Mouse (Mus musculus) kidney, embryonic 15.5 days (tissue): ENCODE measurements around the gene Cyp46a1. TPM values are rescaled to one million over a fixed set of nuclear protein-coding genes. Genes with fewer than 3 reads are reported as not detected.

Experiments
- ATAC-seq: fragments of 200-750 bp; cut with Nextera tagmentation; replicated peaks from 2 replicates; pipeline ENCODE4 v1.8.0; 2017; ENCODE audit warnings: moderate TSS enrichment; ENCODE audit not compliant: low FRiP score
- H3K27ac ChIP-seq: fragments of 300-500 bp; sonication (generic); 2 replicates; pipeline ENCODE4 v1.5.1; 2015; ENCODE audit warnings: mild to moderate bottlenecking, inconsistent platforms
- H3K27me3 ChIP-seq: fragments of 300-500 bp; sonication (generic); 2 replicates; pipeline ENCODE4 v1.6.1; 2015; ENCODE audit warnings: inconsistent platforms
- H3K36me3 ChIP-seq: fragments of 300-500 bp; sonication (generic); 2 replicates; pipeline ENCODE4 v1.6.1; 2015; ENCODE audit warnings: inconsistent platforms
- H3K4me1 ChIP-seq: fragments of 300-500 bp; sonication (generic); 2 replicates; pipeline ENCODE4 v1.6.1; 2015; ENCODE audit warnings: inconsistent platforms
- H3K4me2 ChIP-seq: fragments of 300-500 bp; sonication (generic); 2 replicates; pipeline ENCODE4 v1.6.1; 2015; ENCODE audit warnings: moderate library complexity, mild to moderate bottlenecking, inconsistent platforms
- H3K4me3 ChIP-seq: fragments of 300-500 bp; sonication (generic); replicated peaks from 2 replicates; pipeline ENCODE4 v1.5.1; 2015; ENCODE audit warnings: mild to moderate bottlenecking, inconsistent platforms
- H3K9ac ChIP-seq: fragments of 300-500 bp; sonication (generic); 2 replicates; pipeline ENCODE4 v1.6.1; 2015; ENCODE audit warnings: mild to moderate bottlenecking, inconsistent platforms
- H3K9me3 ChIP-seq: fragments of 300-500 bp; sonication (generic); replicated peaks from 2 replicates; pipeline ENCODE4 v1.6.1; 2016; ENCODE audit warnings: inconsistent platforms
- WGBS: fragments of 180-500 bp; shearing (Covaris S2); methylation state at CpG from one replicate; pipeline ENCODE4 v1.1.7; 2015; ENCODE audit warnings: mixed read lengths; 5-methylcytosine and 5-hydroxymethylcytosine counted together
- polyA plus RNA-seq: library from polyadenylated mRNA; unstranded; fragments of >200 nt; fragmentation: Nextera tagmentation; extraction: Ambion mirVana; gene quantifications from 2 replicates; pipeline ENCODE4 v1.2.1, GENCODE M21; 2015

Cyp46a1 gene
- polyA plus RNA-seq, 1 experiment from 2014 or later, result 10.9 TPM

DNA sequence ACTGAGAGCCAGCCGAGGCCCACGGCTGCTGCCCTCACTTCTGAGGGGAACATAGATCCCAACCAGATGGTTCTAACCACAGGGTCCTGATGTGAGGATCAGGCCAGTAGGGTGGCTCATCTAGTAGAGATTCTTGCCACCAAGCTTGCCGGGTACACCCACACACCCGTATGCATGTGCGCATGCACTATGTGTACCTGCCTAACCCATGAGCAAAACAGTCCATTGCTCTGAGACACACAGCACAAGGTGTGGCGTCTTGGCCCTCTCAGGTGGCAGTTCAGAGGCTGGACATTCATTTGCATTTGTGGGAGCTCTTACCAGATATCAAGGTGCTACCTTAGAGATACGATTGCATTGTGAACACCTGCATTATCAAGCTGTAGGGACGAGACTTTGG, 14.0 kb downstream of the Cyp46a1 start:
- Histone ChIP-seq H3K4me3 (no peak overlapping the region), H3K9ac (no peak overlapping the region), H3K27me3 (peaks cover 39% of the 10 kb centered on the region), H3K36me3 (no peaks in the 10 kb centered on the region), H3K4me2 (no peak overlapping the region), H3K9me3 (no peaks in the 10 kb centered on the region), H3K27ac (no peak overlapping the region), H3K4me1 (peaks cover 8% of the 10 kb centered on the region)
- WGBS, result 84% methylated on average over 8 of the region's 8 CpGs
- no peak for ATAC-seq

- peaks cover 10% of the 10 kb centered on the region for H3K4me1 ChIP-seq
- H3K9me3 ChIP-seq, result no peaks in the 10 kb centered on the region
- 67% methylated on average over 5 of the region's 5 CpGs for WGBS
- no peak overlapping the region for H3K9ac ChIP-seq
- H3K27ac ChIP-seq, result no peak overlapping the region
- no peaks in the 10 kb centered on the region for H3K36me3 ChIP-seq
- ATAC-seq, result no peak
- H3K27me3 ChIP-seq, result peaks cover 48% of the 10 kb centered on the region
- H3K4me2 ChIP-seq, result no peak overlapping the region
- no peak overlapping the region for H3K4me3 ChIP-seq
Observed at GRCm38 (mm10) chr12:108349026-108349425, 14.8 kb downstream of the Cyp46a1 start.

- H3K27me3 ChIP-seq, result peaks cover 54% of the 10 kb centered on the region
- H3K4me2 ChIP-seq, result no peak overlapping the region
- H3K9ac ChIP-seq, result no peak overlapping the region
- no peak overlapping the region for H3K27ac ChIP-seq
- 69% methylated on average over 10 of the region's 10 CpGs for WGBS
- H3K9me3 ChIP-seq, result no peaks in the 10 kb centered on the region; the same call in 1 of the 2 replicates
- H3K36me3 ChIP-seq, result no peaks in the 10 kb centered on the region
- no peak overlapping the region for H3K4me3 ChIP-seq
- ATAC-seq, result no peak
- peaks cover 10% of the 10 kb centered on the region for H3K4me1 ChIP-seq
Observed at GRCm38 (mm10) chr12:108350931-108351330, 16.8 kb downstream of the Cyp46a1 start.

DNA sequence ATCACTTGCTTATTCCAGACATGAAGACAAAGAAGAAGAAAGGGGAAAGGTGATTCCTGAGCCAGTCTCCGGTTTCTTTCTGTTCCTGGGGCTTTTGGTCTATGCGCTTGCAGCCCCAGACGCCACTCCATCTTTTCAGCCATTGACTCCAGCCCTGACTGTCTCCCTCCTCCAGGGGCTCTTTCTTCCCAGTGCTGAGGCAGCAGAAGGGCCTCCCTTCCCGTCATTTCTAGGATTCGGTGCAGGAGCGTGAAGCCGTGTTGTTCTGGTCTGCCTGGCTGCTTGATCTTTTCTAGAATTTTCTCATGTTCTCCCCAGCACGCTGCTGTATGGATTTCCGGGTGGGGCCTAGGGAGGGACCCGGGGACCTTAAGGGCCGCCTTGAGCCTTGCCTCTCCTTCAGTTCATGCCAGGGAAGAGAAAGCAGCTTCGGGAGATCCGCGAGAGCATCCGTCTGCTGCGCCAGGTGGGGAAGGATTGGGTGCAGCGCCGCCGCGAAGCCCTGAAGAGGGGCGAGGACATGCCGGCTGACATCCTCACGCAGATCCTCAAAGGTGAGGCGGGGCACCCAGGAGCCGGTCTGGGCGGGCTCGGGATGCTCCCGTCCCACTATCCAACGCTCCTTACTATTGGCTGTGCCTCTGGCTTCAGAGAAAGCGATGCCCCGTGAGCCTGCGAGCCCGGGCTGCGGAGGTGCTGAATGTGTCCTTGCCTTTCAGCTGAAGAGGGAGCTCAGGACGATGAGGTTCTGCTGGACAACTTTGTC, 18.4 kb downstream of the Cyp46a1 start:
- no peak for ATAC-seq
- H3K36me3 ChIP-seq, result no peaks in the 10 kb centered on the region
- WGBS, result 7% methylated on average over 35 of the region's 35 CpGs

DNA sequence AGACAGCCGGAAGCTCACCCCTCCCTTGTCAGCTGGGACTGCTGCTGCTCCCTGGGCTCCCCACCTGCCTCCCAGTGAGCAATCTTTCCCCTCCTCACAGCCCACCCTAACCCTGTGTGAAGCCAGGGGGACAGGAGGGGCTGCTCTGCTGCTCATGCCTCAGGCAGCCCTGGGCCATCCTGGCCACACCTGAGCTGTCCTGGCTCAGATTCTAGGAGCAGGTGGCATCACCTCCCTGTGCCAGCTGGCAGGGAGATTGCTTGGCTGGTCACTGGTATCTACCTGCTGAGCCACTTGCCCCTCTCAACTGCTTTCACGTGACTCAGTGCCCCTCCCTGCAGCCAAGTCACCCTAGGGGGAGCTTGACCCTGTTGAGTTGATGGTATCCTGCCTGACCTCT, 20.1 kb downstream of the Cyp46a1 start:
- Histone ChIP-seq H3K4me3 (no peak overlapping the region), H3K27me3 (peaks cover 48% of the 10 kb centered on the region), H3K27ac (no peak overlapping the region), H3K9me3 (no peaks in the 10 kb centered on the region; the same call in 1 of the 2 replicates), H3K36me3 (no peaks in the 10 kb centered on the region), H3K4me1 (peaks cover 10% of the 10 kb centered on the region), H3K9ac (no peak overlapping the region), H3K4me2 (no peak overlapping the region)
- 72% methylated on average over 2 of the region's 2 CpGs for WGBS
- ATAC-seq, result peak; percentile 26; the same call in 1 of the 2 replicates

More for the DNA sequence above, 18.4 kb downstream of the Cyp46a1 start:
- Histone ChIP-seq H3K27me3 (peaks cover 54% of the 10 kb centered on the region), H3K9me3 (no peaks in the 10 kb centered on the region; the same call in 1 of the 2 replicates), H3K4me2 (peak overlapping the region; percentile 48), H3K9ac (no peak overlapping the region), H3K4me3 (peak overlapping the region; percentile 15; the same call in 1 of the 2 replicates), H3K27ac (no peak overlapping the region), H3K4me1 (peaks cover 10% of the 10 kb centered on the region)

DNA sequence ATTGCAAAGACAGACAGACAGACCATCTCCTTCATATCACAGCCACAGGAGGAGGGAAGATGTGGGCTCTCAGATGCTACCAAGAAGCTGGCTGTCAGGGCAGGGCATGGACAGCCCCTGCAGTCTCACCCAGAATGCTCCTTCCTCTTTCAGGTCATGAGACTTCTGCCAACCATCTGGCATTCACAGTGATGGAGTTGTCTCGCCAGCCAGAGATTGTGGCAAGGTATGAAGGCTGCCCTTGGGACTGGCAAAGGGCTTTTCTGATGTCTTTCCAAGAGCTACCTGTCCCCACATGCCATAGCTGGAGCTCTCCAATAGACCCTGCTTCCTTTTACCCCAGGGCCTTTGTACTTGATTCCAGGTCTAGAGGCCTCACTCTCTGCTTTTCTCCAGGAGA, 21.1 kb downstream of the Cyp46a1 start:
- no peak overlapping the region for H3K4me3 ChIP-seq
- H3K9ac ChIP-seq, result no peak overlapping the region
- H3K27ac ChIP-seq, result no peak overlapping the region
- ATAC-seq, result no peak
- peaks cover 10% of the 10 kb centered on the region for H3K4me1 ChIP-seq
- H3K27me3 ChIP-seq, result peaks cover 41% of the 10 kb centered on the region
- 83% methylated on average over 1 of the region's 1 CpGs for WGBS
- H3K36me3 ChIP-seq, result no peaks in the 10 kb centered on the region
- H3K9me3 ChIP-seq, result no peaks in the 10 kb centered on the region; the same call in 1 of the 2 replicates
- no peak overlapping the region for H3K4me2 ChIP-seq

DNA sequence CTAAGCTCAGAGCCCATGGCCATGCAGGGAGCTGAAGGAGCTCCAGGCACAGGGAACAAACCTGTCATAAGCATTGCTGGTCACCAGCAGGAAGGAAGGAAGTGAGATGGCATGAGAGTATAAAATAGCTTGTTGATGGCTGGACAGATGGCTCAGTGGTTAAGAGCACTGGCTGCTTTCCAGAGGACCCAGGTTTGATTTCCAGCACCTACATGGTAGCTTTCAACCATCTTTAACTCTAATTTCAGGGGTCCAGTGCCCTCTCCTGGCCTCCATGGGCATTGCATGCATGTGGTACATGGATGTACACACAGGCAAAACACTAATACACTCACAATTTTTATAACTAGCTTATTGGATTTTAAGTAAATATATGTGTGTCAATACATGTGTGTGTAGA, 21.8 kb downstream of the Cyp46a1 start:
- Histone ChIP-seq H3K36me3 (no peaks in the 10 kb centered on the region), H3K27me3 (peaks cover 35% of the 10 kb centered on the region), H3K4me3 (no peak overlapping the region), H3K27ac (no peak overlapping the region), H3K9ac (no peak overlapping the region), H3K4me1 (peaks cover 10% of the 10 kb centered on the region), H3K9me3 (no peaks in the 10 kb centered on the region; the same call in 1 of the 2 replicates), H3K4me2 (no peak overlapping the region)
- ATAC-seq, result no peak

DNA sequence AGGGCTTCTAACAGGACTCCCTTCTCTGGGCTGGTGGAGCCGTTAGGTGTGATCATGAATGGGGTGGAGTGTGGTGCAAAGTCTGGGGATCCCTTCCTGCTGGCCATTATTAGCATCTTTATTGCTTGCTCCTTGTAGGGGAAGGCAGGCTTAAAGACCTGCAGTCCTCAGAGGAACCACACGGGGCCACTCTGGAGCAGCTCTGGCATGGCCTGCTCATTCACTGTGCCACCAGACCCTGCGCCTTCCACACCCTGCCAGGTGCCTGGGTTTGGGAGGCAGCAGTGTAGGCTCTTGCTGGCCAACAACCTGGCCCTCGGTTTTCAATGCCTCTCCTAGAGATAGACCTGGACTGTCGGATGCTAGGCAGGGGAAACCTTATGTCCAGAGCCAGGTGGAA, 29.6 kb downstream of the Cyp46a1 start:
- no peaks in the 10 kb centered on the region for H3K9me3 ChIP-seq
- H3K4me3 ChIP-seq, result no peak overlapping the region
- H3K27me3 ChIP-seq, result no peaks in the 10 kb centered on the region
- H3K36me3 ChIP-seq, result no peaks in the 10 kb centered on the region
- no peak overlapping the region for H3K27ac ChIP-seq
- no peak overlapping the region for H3K4me2 ChIP-seq
- H3K4me1 ChIP-seq, result peaks cover 37% of the 10 kb centered on the region
- no peak overlapping the region; the same call in 1 of the 2 replicates for H3K9ac ChIP-seq
- 2% methylated on average over 5 of the region's 5 CpGs for WGBS
- ATAC-seq, result peak; percentile 66

- Histone ChIP-seq H3K27me3 (no peaks in the 10 kb centered on the region), H3K27ac (no peak overlapping the region), H3K36me3 (no peaks in the 10 kb centered on the region), H3K4me3 (no peak overlapping the region), H3K4me1 (peaks cover 49% of the 10 kb centered on the region), H3K9ac (no peak overlapping the region), H3K9me3 (no peaks in the 10 kb centered on the region), H3K4me2 (no peak overlapping the region)
- 25% methylated on average over 3 of the region's 3 CpGs for WGBS
- no peak; the same call in 1 of the 2 replicates for ATAC-seq
Observed at GRCm38 (mm10) chr12:108365340-108365739, 31.2 kb downstream of the Cyp46a1 start.

DNA sequence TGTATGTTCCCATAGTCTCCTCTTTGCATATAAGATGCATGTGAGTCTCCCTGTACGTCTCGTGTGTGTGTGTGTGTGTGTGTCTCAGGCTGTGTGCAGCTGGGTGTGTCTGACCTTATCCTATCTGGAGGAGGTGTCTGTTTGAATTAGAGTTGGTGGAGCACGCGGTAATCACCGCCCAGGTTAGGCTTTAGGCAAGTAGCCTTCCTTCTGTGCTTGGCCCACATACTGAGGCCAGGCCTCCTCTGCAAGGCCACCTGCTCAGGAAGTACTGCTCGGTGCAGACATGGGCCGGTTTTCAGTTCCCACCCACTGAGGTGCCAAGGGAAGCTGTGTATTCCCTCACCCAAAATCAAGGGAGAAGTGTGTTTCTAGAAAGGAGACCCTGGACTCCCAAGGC, 31.7 kb downstream of the Cyp46a1 start:
- no peak overlapping the region for H3K4me3 ChIP-seq
- peaks cover 54% of the 10 kb centered on the region for H3K4me1 ChIP-seq
- H3K36me3 ChIP-seq, result no peaks in the 10 kb centered on the region
- 56% methylated on average over 7 of the region's 7 CpGs for WGBS
- no peaks in the 10 kb centered on the region for H3K27me3 ChIP-seq
- H3K4me2 ChIP-seq, result no peak overlapping the region
- H3K9me3 ChIP-seq, result no peaks in the 10 kb centered on the region
- H3K27ac ChIP-seq, result no peak overlapping the region
- no peak overlapping the region for H3K9ac ChIP-seq
- no peak for ATAC-seq

DNA sequence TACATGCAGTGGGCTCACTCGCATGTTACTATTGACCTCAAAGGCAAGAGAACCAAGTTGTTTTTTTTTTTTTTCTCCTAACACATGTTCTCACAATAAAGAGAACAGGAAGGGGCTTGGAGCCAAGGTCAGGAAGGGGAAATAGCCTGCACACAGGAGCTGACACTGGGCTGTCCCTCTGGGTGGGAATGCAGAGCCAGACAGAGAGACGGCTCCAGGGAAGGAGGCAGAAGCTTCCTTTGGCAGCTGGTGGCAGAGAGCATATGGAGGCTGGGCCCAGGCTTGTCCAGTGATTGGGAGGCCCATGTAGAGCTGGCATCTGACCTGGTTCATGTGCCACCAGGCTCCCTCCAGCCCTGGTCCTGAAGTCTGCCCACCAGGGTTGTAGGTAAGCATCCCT, 33.7 kb downstream of the Cyp46a1 start:
- no peak overlapping the region for H3K27ac ChIP-seq
- no peak for ATAC-seq
- WGBS, result 60% methylated on average over 2 of the region's 2 CpGs

DNA sequence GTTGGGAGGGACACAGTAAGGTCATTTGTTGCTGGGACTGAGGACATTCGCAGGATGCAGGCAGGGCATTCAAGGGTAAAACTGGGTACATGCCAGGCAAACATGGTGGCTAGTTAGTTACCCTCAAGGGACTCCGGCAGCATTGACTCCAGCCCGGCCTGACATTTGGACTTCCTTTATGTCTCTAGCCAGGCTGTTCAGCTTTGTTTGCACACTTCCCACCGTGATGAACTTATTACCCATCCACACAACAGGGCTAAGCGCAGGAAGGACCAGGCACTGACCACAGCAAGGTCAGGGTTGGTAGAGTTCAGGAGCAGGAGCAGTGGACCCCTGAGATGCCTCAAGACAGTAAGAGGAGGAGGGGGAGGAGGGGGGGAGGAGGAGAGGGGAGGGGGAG, 34.7 kb downstream of the Cyp46a1 start:
- no peak for ATAC-seq
- no peak overlapping the region for H3K4me3 ChIP-seq
- H3K36me3 ChIP-seq, result no peaks in the 10 kb centered on the region
- H3K4me1 ChIP-seq, result peaks cover 69% of the 10 kb centered on the region
- no peak overlapping the region for H3K9ac ChIP-seq
- peak overlapping the region; percentile 43; the same call in 1 of the 2 replicates for H3K27ac ChIP-seq
- no peaks in the 10 kb centered on the region for H3K9me3 ChIP-seq
- no peaks in the 10 kb centered on the region for H3K27me3 ChIP-seq
- WGBS, result 51% methylated on average over 5 of the region's 5 CpGs
- H3K4me2 ChIP-seq, result no peak overlapping the region

More for the DNA sequence above, 33.7 kb downstream of the Cyp46a1 start:
- Histone ChIP-seq H3K9ac (no peak overlapping the region), H3K27me3 (no peaks in the 10 kb centered on the region), H3K9me3 (no peaks in the 10 kb centered on the region), H3K4me3 (no peak overlapping the region), H3K4me2 (no peak overlapping the region), H3K36me3 (no peaks in the 10 kb centered on the region), H3K4me1 (peaks cover 66% of the 10 kb centered on the region)
